Mouse (Mus musculus): Measurements from ENCODE around the gene Cyb561. TPM values are rescaled to one million over a fixed set of nuclear protein-coding genes. Genes with fewer than 3 reads are reported as not detected.

The Cyb561 gene
- polyA plus RNA-seq, 1 experiment from 2014 or later = 42.6 TPM

Other genes with a start within 250 kb of the Cyb561 start
- gene Ace, start 14.6 kb upstream of the Cyb561 start, polyA plus RNA-seq (2015; fragmentation: Nextera tagmentation; extraction: Ambion mirVana) = 2.4 and 2.5 TPM in 2 replicates
- 0.08 TPM in 1 of 2 replicates, not detected in the other for gene Ace3, start 41.3 kb upstream of the Cyb561 start, polyA plus RNA-seq (2015; fragmentation: Nextera tagmentation; extraction: Ambion mirVana)
- 1.7 and 2.3 TPM in 2 replicates for gene Kcnh6, start 54.8 kb upstream of the Cyb561 start, polyA plus RNA-seq (2015; fragmentation: Nextera tagmentation; extraction: Ambion mirVana)
- 117 and 123 TPM in 2 replicates for gene Dcaf7, start 83.5 kb upstream of the Cyb561 start, polyA plus RNA-seq (2015; fragmentation: Nextera tagmentation; extraction: Ambion mirVana)
- gene Taco1, start 112.7 kb upstream of the Cyb561 start, polyA plus RNA-seq (2015; fragmentation: Nextera tagmentation; extraction: Ambion mirVana) = 8.1 and 8.4 TPM in 2 replicates
- gene Map3k3, start 131.3 kb upstream of the Cyb561 start, polyA plus RNA-seq (2015; fragmentation: Nextera tagmentation; extraction: Ambion mirVana) = 15.1 and 15.7 TPM in 2 replicates
- gene Gm10840, start 207.5 kb upstream of the Cyb561 start, polyA plus RNA-seq (2015; fragmentation: Nextera tagmentation; extraction: Ambion mirVana) = not detected in 2 replicates
- 197 and 211 TPM in 2 replicates for gene Limd2, start 207.5 kb upstream of the Cyb561 start, polyA plus RNA-seq (2015; fragmentation: Nextera tagmentation; extraction: Ambion mirVana)
- gene Strada, start 248.8 kb upstream of the Cyb561 start, polyA plus RNA-seq (2015; fragmentation: Nextera tagmentation; extraction: Ambion mirVana) = 31.2 and 34.2 TPM in 2 replicates